Mouse (Mus musculus) small intestine, adult 2 months (tissue): Measurements from ENCODE around the gene Nnmt.

Experiments
- CTCF ChIP-seq: fragments of 200-500 bp; IDR thresholded peaks from 2 replicates; pipeline ENCODE4 v1.5.1; 2012; ENCODE audit warnings: low read depth, mild to moderate bottlenecking, control low read depth, inconsistent platforms, low read length, moderate library complexity, mixed read lengths; ENCODE audit not compliant: insufficient replicate concordance, insufficient read length; ENCODE audit errors: extremely low read depth
- POLR2A ChIP-seq: fragments of 200-500 bp; IDR thresholded peaks from 2 replicates; pipeline ENCODE4 v1.6.1; 2012; ENCODE audit warnings: low read depth, mild to moderate bottlenecking, control low read depth, inconsistent platforms, low read length, moderate library complexity

GRCm38 (mm10) chr9:48562388-48562787 is 42.6 kb downstream of the Nnmt start:
- no peak for TF ChIP-seq POLR2A
- TF ChIP-seq CTCF = no peak
